Mouse (Mus musculus) lung, postnatal 0 days (tissue): ENCODE measurements around the gene Zfp738.

Experiments used
- CTCF ChIP-seq: IDR thresholded peaks from 2 replicates; pipeline ENCODE4 v1.5.1; 2016; ENCODE audit warnings: antibody characterized with exemption, mild to moderate bottlenecking
- EP300 ChIP-seq: IDR thresholded peaks from 2 replicates; pipeline ENCODE4 v1.6.1; 2016; ENCODE audit warnings: antibody characterized with exemption, mild to moderate bottlenecking, control low read depth

DNA sequence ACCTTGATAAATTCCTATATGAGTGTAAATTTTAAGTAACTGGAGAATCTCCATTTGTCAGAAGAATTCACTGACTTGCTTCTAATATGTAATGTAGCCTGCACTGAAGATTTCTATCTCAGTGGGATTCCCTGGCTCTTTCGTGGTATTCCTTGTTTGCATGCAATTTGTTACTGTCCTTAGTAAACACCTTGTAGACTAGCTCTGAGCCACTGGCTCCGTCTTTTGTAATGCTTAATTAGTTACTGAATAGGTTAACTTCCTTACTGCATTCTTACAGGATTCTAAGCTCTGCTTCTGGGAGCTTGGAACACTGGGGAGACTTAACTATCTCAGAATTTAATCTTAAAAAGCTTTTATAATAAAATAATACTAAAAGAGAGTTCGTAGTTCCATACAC lies 34.4 kb downstream of the Zfp738 start:
- TF ChIP-seq EP300 = no peak
- TF ChIP-seq CTCF = no peak
